Mouse (Mus musculus): ENCODE results near the gene Rrp8. TPM values are rescaled to one million over a fixed set of nuclear protein-coding genes. Genes with fewer than 3 reads are reported as not detected.

Gene Rrp8
- total RNA-seq (2021) = 10 to 100 TPM; 15.3 to 17.6 TPM
- long read RNA-seq, experiment 1, transcript Rrp8-201 (7 exons, 3,053 nt) = major isoform, 40 of 57 reads
- long read RNA-seq, experiment 1, partial matches to known transcripts = 2 of 57 reads
- long read RNA-seq, experiment 1, other reads (novel, unspliced or antisense) = 12 of 57 reads
- long read RNA-seq, experiment 2, transcript Rrp8-201 (7 exons, 3,053 nt) = major isoform, 10 of 18 reads
- long read RNA-seq, experiment 2, partial matches to known transcripts = 1 of 18 reads
- long read RNA-seq, experiment 2, other reads (novel, unspliced or antisense) = 6 of 18 reads

GRCm38 (mm10) chr7:105736911-105737521 lies at the start of gene Rrp8:
TSS of gene Rrp8 (minus strand) at chr7:105737385.
- peak; percentile 56 for DNase-seq

GRCm38 (mm10) chr7:105786506-105787284 lies 49.5 kb upstream of the Rrp8 start:
- DNase-seq = no peak

GRCm38 (mm10) chr7:105784556-105784955 lies 47.4 kb upstream of the Rrp8 start:
- DNase-seq = no peak

- DNase-seq = no peak
These were observed 46.7 kb upstream of the Rrp8 start for GRCm38 (mm10) chr7:105783861-105784260.

GRCm38 (mm10) chr7:105778553-105779265 lies 41.5 kb upstream of the Rrp8 start:
- no peak for DNase-seq

- no peak for DNase-seq
These were observed 40.8 kb upstream of the Rrp8 start for GRCm38 (mm10) chr7:105777797-105778552.

- no peak for DNase-seq
These were observed 40.1 kb upstream of the Rrp8 start for GRCm38 (mm10) chr7:105777316-105777715.

- no peak for DNase-seq
These were observed 38.8 kb upstream of the Rrp8 start for GRCm38 (mm10) chr7:105776026-105776425.

GRCm38 (mm10) chr7:105774661-105775060 lies 37.5 kb upstream of the Rrp8 start:
- DNase-seq = no peak

- no peak for DNase-seq
These were observed 35.9 kb upstream of the Rrp8 start for GRCm38 (mm10) chr7:105773041-105773440.

GRCm38 (mm10) chr7:105772331-105772730 lies 35.1 kb upstream of the Rrp8 start:
- DNase-seq = no peak

- DNase-seq = no peak
These were observed 32.8 kb upstream of the Rrp8 start for GRCm38 (mm10) chr7:105769959-105770358.

GRCm38 (mm10) chr7:105767729-105768165 lies 30.6 kb upstream of the Rrp8 start:
- peak; percentile 58 for DNase-seq

- DNase-seq = no peak
These were observed 27.1 kb upstream of the Rrp8 start for GRCm38 (mm10) chr7:105764331-105764730.

- DNase-seq = no peak
These were observed 25.5 kb upstream of the Rrp8 start for GRCm38 (mm10) chr7:105762517-105763270.

GRCm38 (mm10) chr7:105761813-105762484 lies 24.8 kb upstream of the Rrp8 start:
- DNase-seq = peak; percentile 37

- no peak for DNase-seq
These were observed 16.1 kb upstream of the Rrp8 start for GRCm38 (mm10) chr7:105753281-105753680.

GRCm38 (mm10) chr7:105752716-105753115 lies 15.5 kb upstream of the Rrp8 start:
- peak; percentile 46 for DNase-seq

- peak; percentile 92 for DNase-seq
These were observed 14.6 kb upstream of the Rrp8 start, which contains the start of gene Tpp1 for GRCm38 (mm10) chr7:105751491-105752433. TSS of gene Tpp1 (minus strand) at chr7:105752235.

Data from adrenal gland, postnatal 10 days (tissue).